Mouse (Mus musculus) cerebellum, postnatal 25 days (tissue): Measurements from ENCODE around the gene Tmem9.

Source experiments
- DNase-seq, 2 experiments: peaks; one replicate each; pipeline ENCODE4 v3.0.0; 2021; ENCODE audit warnings: mixed read lengths in 2 of 2

Gene Tmem9

GRCm38 (mm10) chr1:136031697-136032096 is 23.7 kb downstream of the Tmem9 start:
- DNase-seq, result no peak

DNA sequence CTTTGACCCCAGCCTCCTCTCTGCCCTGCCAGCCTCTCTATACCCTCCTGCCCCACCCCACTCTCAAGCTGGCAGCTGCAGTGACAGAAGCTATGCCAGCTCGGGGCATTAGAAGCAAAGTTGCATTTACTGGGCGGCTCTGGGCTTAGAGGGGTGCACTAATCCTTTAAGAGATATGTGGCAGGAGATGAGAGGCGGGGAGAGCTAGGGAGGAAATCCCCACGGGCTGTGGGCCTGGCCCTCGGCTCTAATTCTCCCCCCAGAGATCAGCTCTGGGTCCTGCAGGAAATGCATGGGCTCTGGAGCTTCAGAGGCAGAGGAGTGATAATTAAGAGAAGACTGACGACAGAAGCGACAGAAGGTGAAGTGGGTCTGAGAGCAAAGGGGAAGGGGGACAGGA is 25.0 kb downstream of the Tmem9 start:
- no peak for DNase-seq

DNA sequence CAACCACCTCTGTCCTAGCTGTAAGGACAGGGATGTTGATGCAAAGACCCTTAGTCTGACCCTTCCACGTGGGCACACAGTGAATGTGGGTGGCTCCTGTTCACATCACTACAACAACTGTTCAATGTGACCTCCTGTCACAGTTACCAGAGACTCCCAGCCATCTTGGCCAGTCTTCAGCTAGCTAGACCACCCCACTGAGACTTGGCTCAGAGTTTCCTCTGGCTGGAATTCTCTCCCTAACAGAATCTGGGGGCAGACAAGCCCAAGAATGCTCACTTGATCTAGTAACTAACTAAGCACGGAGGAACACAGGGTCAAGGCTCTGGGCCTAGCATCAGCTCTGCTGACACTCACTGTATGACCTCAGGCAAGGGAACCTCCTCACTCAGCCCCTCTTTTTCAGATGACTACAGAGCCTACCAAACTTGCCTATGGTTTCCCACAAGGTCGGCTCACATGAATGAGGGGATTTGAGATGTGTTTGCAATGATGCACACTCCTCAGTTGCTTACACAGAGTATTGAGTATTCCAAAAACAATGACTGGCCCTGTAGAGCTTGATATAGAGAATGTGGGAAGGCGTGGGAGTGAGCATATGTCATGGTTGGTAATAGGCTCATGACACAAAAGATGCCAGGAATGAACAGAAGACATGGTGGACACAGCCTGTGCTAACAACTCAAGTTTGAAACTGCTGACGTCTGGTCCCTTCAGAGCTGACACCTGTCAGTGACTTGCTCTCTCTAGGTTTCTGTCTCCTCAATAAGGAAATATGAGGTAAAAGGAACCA is 31.0 kb downstream of the Tmem9 start:
- no peak for DNase-seq

DNA sequence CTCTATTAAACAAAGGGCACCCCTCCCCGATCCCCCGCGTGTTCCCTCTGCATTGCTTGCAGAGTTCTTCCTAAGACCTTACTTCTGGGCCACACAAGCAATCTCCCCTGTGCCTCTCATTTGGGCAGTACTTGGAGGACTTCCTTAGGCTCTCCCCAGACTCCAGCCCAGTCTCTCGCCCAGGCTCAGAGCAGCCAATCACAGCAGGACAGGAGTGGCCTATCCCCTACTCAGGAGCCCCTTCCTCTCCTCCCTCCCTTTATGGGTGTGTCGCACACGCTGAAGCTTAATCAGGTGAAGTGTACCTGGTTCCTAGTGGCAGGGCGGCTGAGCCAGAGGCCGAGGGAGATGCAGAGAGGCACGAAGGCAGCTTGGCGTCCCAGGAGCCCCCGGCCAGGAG is 32.5 kb downstream of the Tmem9 start:
- DNase-seq, result no peak

GRCm38 (mm10) chr1:136040874-136041273 is 32.9 kb downstream of the Tmem9 start:
- DNase-seq, result no peak

DNA sequence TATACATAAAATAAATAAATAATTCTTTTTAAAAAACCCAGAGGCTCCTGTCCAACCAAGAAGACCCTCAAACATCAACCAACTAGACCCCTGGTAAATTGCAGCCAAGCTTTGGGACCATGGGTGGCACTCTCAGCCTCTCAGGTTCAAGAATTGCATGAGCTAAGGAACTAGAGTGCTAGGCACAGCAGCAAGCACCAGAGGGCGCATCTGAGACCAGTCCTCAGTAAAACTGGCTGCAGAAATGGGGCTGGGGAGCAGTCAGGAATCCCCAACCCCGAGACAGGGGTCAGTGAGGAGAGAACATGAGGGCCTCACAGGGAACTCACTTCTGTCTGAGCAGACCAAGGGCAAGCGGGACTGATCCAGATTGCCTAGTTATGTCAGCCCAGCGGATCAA is 37.8 kb downstream of the Tmem9 start:
- peak; percentile 66 to 83 for DNase-seq

DNA sequence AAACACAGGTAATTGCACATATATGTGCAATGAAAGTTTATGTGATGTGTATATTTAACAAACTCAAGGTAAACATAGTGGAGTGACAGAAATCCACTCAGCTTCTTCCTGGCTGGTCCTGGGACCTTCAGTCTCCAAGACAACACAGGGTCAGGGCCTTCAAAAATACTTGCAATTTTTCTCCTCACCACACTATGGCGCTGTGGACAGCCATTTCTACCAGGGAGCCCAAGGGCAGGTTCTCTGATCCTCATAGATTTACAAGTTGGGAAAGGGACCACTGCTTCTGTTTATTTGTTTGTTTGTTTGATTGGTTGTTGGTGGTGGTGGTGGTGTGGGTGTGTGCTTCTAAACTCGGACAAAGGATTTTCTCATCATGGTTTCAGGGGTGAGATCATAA is 39.5 kb downstream of the Tmem9 start:
- DNase-seq, result peak in 1 of 2 experiments; percentile 50

DNA sequence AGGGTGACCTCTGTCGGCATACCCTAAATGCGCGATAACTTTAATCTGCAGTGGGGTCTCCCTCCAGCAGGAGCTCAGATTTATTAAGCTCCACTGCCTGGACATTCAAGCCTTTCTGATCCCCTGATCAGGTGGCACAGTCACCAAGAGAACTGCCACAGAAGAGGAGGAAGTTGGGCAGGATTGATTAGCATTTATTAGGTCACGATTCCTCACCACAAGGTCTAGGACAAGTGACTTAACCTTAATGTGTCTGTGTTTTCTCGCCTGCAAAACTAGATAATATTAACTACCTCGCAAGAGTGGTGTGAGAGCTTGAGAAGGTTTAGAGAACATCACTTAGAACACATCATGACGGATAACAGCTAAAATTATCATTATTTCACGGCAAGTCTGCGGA is 39.9 kb downstream of the Tmem9 start:
- no peak for DNase-seq

- DNase-seq, result peak; percentile 19 to 21
Measured at GRCm38 (mm10) chr1:136050312-136051012, 42.5 kb downstream of the Tmem9 start, which contains the start of gene Ascl5. Gene Ascl5, plus strand, starts transcription at chr1:136050804.

DNA sequence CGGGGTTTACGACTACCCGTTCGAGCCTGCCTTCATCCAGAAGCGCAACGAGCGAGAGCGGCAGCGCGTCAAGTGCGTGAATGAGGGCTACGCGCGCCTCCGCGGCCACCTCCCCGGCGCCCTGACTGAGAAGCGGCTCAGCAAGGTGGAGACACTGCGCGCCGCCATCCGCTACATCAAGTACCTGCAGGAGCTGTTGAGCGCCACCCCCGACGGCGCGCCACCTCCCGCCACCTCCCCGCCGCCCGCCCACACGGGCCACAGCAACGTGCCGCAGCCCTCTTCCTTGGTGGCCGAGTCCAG is 43.0 kb downstream of the Tmem9 start:
- DNase-seq, result peak; percentile 33 to 49

GRCm38 (mm10) chr1:136051465-136051864 is 43.5 kb downstream of the Tmem9 start:
- peak; percentile 67 to 84 for DNase-seq

GRCm38 (mm10) chr1:136052547-136052946 is 44.6 kb downstream of the Tmem9 start, which contains the start of gene Cacna1s:
Gene Cacna1s, plus strand, starts transcription at chr1:136052750.
- DNase-seq, result no peak

DNA sequence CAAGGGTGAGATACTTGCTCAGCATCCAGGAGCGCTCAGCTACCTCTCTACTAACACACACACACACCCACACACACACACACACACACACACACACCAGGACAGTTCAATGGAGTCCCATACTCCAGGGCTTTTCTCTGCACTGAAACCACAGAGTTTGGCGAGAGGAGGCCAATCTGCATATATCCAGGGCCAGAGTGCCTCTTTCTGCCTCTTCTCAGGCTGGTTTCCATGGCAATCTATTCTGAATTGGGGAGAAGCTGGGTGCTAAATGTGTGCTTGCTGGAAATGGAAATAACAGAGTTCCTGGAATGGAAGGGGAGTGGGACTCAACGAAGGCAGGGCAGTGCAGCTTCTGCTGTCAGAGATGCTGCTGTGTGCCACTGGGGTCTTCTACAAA is 47.8 kb downstream of the Tmem9 start:
- DNase-seq, result no peak

DNA sequence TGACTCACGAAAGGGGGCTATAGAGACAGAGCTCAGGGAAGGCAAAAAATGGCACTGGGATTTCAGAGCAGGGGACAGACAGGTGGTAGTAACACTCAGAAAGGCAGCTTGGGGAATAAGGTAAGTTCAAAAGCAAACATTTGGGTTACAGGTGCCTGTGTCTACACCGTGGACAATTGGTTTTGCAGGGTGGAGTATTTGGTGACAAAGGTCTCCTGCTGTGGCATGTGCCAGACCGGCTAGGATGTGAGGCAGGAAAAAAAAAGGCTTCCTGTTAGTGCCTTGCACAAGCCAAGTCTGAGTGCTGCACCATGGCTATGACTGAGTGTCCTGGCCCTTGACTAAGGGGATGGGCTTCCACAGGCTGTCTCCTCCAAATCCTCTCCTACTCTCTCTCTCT is 50.6 kb downstream of the Tmem9 start:
- no peak for DNase-seq

- DNase-seq, result peak; percentile 86 to 89
Measured at GRCm38 (mm10) chr1:136061041-136061789, 53.3 kb downstream of the Tmem9 start.

- DNase-seq, result no peak
Measured at GRCm38 (mm10) chr1:136061790-136062141, 53.8 kb downstream of the Tmem9 start.

DNA sequence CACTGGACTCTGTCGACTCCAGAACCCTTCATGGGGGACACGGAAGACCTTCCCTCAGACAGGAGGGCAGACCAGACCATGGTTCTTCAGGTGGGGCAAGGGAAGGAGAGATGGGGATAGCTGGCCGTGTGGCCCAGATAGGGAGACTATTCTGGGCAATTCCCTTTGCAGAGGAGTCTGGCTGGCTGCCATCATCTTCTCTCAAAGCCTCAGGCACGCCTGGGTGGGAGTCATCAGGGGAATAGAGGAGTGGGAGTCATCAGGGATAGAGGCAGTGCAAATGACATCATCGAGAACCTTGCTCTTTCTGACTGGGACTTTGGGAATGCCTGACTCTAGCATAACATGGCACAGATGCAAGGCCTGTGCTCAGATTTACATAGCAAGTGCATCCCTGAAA is 56.0 kb downstream of the Tmem9 start:
- no peak for DNase-seq

DNA sequence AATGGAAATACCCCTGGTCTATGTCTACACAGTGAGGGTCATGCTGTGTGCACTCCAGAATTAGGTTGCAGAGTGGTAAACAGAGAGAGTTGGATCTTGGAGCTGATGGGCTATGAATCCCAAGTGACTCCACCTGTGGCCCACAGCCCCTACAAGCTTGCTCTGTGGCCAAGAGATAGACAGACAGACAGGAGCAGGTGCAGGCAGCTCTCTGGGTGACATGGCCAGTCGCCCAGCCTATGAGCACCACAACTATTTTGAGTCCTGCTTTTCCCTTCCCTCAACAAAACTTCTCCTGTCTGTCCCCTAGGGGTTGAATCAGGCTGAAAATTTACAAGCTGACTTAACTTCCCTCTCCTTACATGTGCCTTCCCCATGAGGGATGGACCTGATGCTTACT is 58.7 kb downstream of the Tmem9 start:
- DNase-seq, result no peak

DNA sequence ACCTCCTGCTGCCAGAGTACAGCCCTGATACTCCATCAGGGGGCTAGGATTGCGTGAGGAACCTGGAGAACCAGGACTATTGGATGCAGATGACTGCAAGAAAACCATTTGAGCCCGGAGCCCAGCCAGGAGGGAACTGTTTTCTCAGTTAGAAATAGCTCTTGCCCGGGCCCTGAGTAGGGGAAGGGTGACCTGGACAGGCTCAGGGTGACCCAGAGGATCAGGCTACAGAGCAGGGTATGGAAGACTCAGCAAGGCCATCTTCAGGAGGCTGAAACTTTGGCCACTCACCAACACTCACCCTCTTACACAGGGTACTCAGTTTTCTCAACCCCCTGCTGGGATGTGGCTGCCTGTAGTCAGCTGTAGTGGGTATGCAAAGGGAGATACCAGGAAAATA is 59.6 kb downstream of the Tmem9 start:
- no peak for DNase-seq

DNA sequence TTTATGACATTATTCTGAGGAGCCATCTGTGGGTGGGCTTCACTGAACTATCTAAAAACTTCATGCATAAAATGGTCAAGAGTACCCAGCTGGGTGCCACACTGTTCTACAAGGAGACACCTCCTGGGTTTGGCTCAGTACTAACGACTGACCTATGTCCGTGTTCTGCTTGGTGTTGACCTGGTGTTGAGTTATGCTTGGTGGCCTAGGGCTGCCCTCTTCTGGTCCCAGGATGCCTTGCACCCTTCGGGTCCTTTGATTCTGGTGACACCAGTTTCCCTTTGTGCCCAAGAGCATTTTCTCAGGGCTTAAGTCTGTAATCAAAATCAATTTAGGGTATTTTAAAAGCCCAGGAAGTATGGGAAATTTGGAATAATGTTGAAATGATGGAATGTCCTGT is 68.1 kb downstream of the Tmem9 start:
- peak; percentile 67 to 75 for DNase-seq

GRCm38 (mm10) chr1:136077656-136078055 is 69.7 kb downstream of the Tmem9 start:
- no peak for DNase-seq

GRCm38 (mm10) chr1:136081161-136081560 is 73.2 kb downstream of the Tmem9 start:
- no peak for DNase-seq
